Mouse (Mus musculus): ENCODE data around the gene Wdr61.

- TF ChIP-seq CTCF (IDR thresholded peaks at IDR 0.05; ENCODE audit: extremely low read depth, insufficient read depth, insufficient read length, insufficient replicate concordance) (no peak), POLR2A (IDR thresholded peaks at IDR 0.05; ENCODE audit: low read depth, low read length) (no peak)
These were observed 18.5 kb downstream of the Wdr61 start for GRCm38 (mm10) chr9:54715776-54716175.
